Mouse (Mus musculus): ENCODE results near the gene Cpne5.
A peak's percentile ranks its signal among the peaks of the same experiment; 100 is the strongest.
"Not testable (repeated sequence)": the region's sequence is repeated elsewhere in the genome, so short reads cannot be mapped to it uniquely, and the experiment has no call there.

The Cpne5 gene

GRCm38 (mm10) chr17:29237772-29238420, at the start of gene Cpne5:
Cpne5 (minus strand) TSS chr17:29238167.
- no peak for DNase-seq (ENCODE audit: low read depth, low spot score)

- DNase-seq (ENCODE audit: low read depth, low spot score), result no peak
Measured at GRCm38 (mm10) chr17:29282216-29282952, 44.4 kb upstream of the Cpne5 start.

GRCm38 (mm10) chr17:29281541-29281940, 43.6 kb upstream of the Cpne5 start:
- no peak for DNase-seq (ENCODE audit: low read depth, low spot score)

- DNase-seq (ENCODE audit: low read depth, low spot score), result no peak
Measured at GRCm38 (mm10) chr17:29280422-29280821, 42.5 kb upstream of the Cpne5 start.

- DNase-seq (ENCODE audit: low read depth, low spot score), result no peak
Measured at GRCm38 (mm10) chr17:29273889-29274288, 35.9 kb upstream of the Cpne5 start.

GRCm38 (mm10) chr17:29273156-29273555, 35.2 kb upstream of the Cpne5 start:
- no peak for DNase-seq (ENCODE audit: low read depth, low spot score)

GRCm38 (mm10) chr17:29270148-29270698, 32.3 kb upstream of the Cpne5 start:
- DNase-seq (ENCODE audit: low read depth, low spot score), result no peak

- no peak for DNase-seq (ENCODE audit: low read depth, low spot score)
Measured at GRCm38 (mm10) chr17:29269349-29269706, 31.4 kb upstream of the Cpne5 start.

GRCm38 (mm10) chr17:29268682-29269348, 30.8 kb upstream of the Cpne5 start, which contains the start of gene BC004004:
BC004004 (plus strand) TSS chr17:29268788.
- DNase-seq (ENCODE audit: low read depth, low spot score), result peak; percentile 86

GRCm38 (mm10) chr17:29267931-29268681, 30.1 kb upstream of the Cpne5 start:
- DNase-seq (ENCODE audit: low read depth, low spot score), result no peak

- DNase-seq (ENCODE audit: low read depth, low spot score), result not testable (repeated sequence)
Measured at GRCm38 (mm10) chr17:29267040-29267439, 29.1 kb upstream of the Cpne5 start.

- DNase-seq (ENCODE audit: low read depth, low spot score), result no peak
Measured at GRCm38 (mm10) chr17:29264760-29265159, 26.8 kb upstream of the Cpne5 start.

GRCm38 (mm10) chr17:29263840-29264633, 26.1 kb upstream of the Cpne5 start, which contains the start of gene Ppil1:
Ppil1 (minus strand) TSS chr17:29264186.
- DNase-seq (ENCODE audit: low read depth, low spot score), result peak; percentile 80

GRCm38 (mm10) chr17:29263417-29263816, 25.4 kb upstream of the Cpne5 start:
- DNase-seq (ENCODE audit: low read depth, low spot score), result no peak

- no peak for DNase-seq (ENCODE audit: low read depth, low spot score)
Measured at GRCm38 (mm10) chr17:29262259-29262649, 24.3 kb upstream of the Cpne5 start.

GRCm38 (mm10) chr17:29261603-29262258, 23.8 kb upstream of the Cpne5 start:
- no peak for DNase-seq (ENCODE audit: low read depth, low spot score)

- DNase-seq (ENCODE audit: low read depth, low spot score), result no peak
Measured at GRCm38 (mm10) chr17:29260501-29260900, 22.5 kb upstream of the Cpne5 start.

- peak; percentile 73 for DNase-seq (ENCODE audit: low read depth, low spot score)
Measured at GRCm38 (mm10) chr17:29259489-29259888, 21.5 kb upstream of the Cpne5 start.

GRCm38 (mm10) chr17:29258921-29259320, 21.0 kb upstream of the Cpne5 start:
- DNase-seq (ENCODE audit: low read depth, low spot score), result no peak

- DNase-seq (ENCODE audit: low read depth, low spot score), result no peak
Measured at GRCm38 (mm10) chr17:29258025-29258558, 20.1 kb upstream of the Cpne5 start.

Data from c-Kit-negative CD71-positive TER-119-positive erythroid progenitor cells, embryonic 14.5 days (primary cell).